ENCODE assay signal across 9 mouse cellular contexts in the genomic region with DNA sequence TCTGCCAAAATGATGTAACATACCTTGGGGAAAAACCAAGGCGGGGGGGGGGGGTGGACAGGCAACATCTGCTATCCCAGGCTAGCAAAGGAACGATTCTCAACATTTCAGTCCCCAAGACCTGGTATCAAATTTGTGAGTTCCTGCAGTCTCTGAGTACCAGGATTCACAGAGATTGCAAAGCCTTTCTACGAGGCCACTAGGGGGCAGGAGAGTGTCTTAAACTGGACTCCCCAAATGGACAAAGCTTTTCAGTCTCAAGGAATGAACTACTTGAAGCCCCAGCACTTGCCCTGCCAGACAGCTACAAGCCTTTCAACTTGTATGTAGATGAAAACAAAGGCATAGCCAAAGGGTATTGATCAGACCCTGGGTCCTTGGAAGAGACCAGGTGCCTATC. TPM values are rescaled to one million over a fixed set of nuclear protein-coding genes. Genes with fewer than 3 reads are reported as not detected.
DNase-seq lines count a peak whose midpoint lies in the region; ATAC-seq and TF ChIP-seq lines count a peak whose summit lies in the region.
"Had no signal": no experiment of that assay in that cellular context is flagged by ENCODE, and none has a peak within 500 bp of the region (broad histone marks: within the 10 kb centered on the region; RNA-seq: fewer than 3 reads in every experiment).

No protein-coding gene starts in this region.

- H3K9me3 ChIP-seq in hindbrain, embryonic 14.5 days (ENCODE audit: control insufficient read depth, low read length): no peaks in the 10 kb centered on the region
- H3K9me3 ChIP-seq in hindbrain, embryonic 13.5 days: no peaks in the 10 kb centered on the region
- no peaks in the 10 kb centered on the region for H3K9me3 ChIP-seq in neural tube, embryonic 11.5 days (ENCODE audit: control insufficient read depth, low read length)
- H3K9me3 ChIP-seq: embryonic facial prominence, embryonic 15.5 days had no signal

- no peak for ATAC-seq in hindbrain, embryonic 14.5 days (ENCODE audit: low FRiP score)
- no peak for ATAC-seq in hindbrain, embryonic 13.5 days (ENCODE audit: low FRiP score)
- no peak for ATAC-seq in Patski
- ATAC-seq in neural tube, embryonic 11.5 days (ENCODE audit: insufficient read depth, low FRiP score, low TSS enrichment): no peak

- intact Hi-C loops in heart, postnatal 14 days (cut with DNase I): loop anchor here (2.0 kb wide), 1 partner anchor 67 kb away; no protein-coding TSS in a partner anchor
- intact Hi-C loops in left cerebral cortex, postnatal 14 days (cut with DNase I): loop anchor here (5.0 kb wide), 1 partner anchor 64 kb away; no protein-coding TSS in a partner anchor

- TF ChIP-seq CTCF in Patski (IDR thresholded peaks at IDR 0.05): peak; percentile 80

- WGBS in hindbrain, embryonic 14.5 days: 13% methylated on average over 3 of the region's 3 CpGs
- WGBS in hindbrain, embryonic 13.5 days: 8% methylated on average over 3 of the region's 3 CpGs
- WGBS in neural tube, embryonic 11.5 days: 5% methylated on average over 3 of the region's 3 CpGs

- in situ Hi-C loops in Patski (cut with MboI; ENCODE audit: low pct_unique_long_range_greater_than_20kb): loop anchor here (5.0 to 25.0 kb wide), 2 partner anchors 74 to 944 kb away; no protein-coding TSS in a partner anchor

- no peaks in the 10 kb centered on the region for H3K27me3 ChIP-seq in hindbrain, embryonic 14.5 days (ENCODE audit: control insufficient read depth, insufficient read depth, low read length)
- H3K27me3 ChIP-seq in hindbrain, embryonic 13.5 days: no peaks in the 10 kb centered on the region
- H3K27me3 ChIP-seq in Patski: no peaks in the 10 kb centered on the region
- H3K27me3 ChIP-seq in neural tube, embryonic 11.5 days (ENCODE audit: control insufficient read depth, insufficient read depth, low read length): no peaks in the 10 kb centered on the region
- H3K27me3 ChIP-seq: embryonic facial prominence, embryonic 15.5 days had no signal

- H3K4me2 ChIP-seq in hindbrain, embryonic 14.5 days (replicated peaks): no peak overlapping the region
- H3K4me2 ChIP-seq in hindbrain, embryonic 13.5 days: no peak overlapping the region
- no peak overlapping the region for H3K4me2 ChIP-seq in neural tube, embryonic 11.5 days (ENCODE audit: low read depth)
- H3K4me2 ChIP-seq: embryonic facial prominence, embryonic 15.5 days had no signal

- no peaks in the 10 kb centered on the region for H3K36me3 ChIP-seq in hindbrain, embryonic 14.5 days (replicated peaks; ENCODE audit: control insufficient read depth, insufficient read depth)
- H3K36me3 ChIP-seq in hindbrain, embryonic 13.5 days: peaks cover under 1% of the 10 kb centered on the region
- no peaks in the 10 kb centered on the region for H3K36me3 ChIP-seq in neural tube, embryonic 11.5 days (ENCODE audit: control insufficient read depth, insufficient read depth, low read length)

- no peak overlapping the region for H3K4me3 ChIP-seq in hindbrain, embryonic 14.5 days (replicated peaks; ENCODE audit: low read length)
- H3K4me3 ChIP-seq in hindbrain, embryonic 13.5 days: no peak overlapping the region
- H3K4me3 ChIP-seq in neural tube, embryonic 11.5 days (ENCODE audit: low read depth, low read length): no peak overlapping the region
- H3K4me3 ChIP-seq: embryonic facial prominence, embryonic 15.5 days had no signal

- CTCF ChIA-PET in Patski (lab: Charles Lee): interaction anchor here (0.8 to 2.2 kb wide), 6 partner anchors 35 to 77 kb away, joined by 3 to 10 read pairs (median 4); no protein-coding TSS in a partner anchor

- peaks cover 15% of the 10 kb centered on the region for H3K4me1 ChIP-seq in hindbrain, embryonic 14.5 days (replicated peaks; ENCODE audit: control insufficient read depth, insufficient read depth, low read length)
- H3K4me1 ChIP-seq in hindbrain, embryonic 13.5 days (replicated peaks): peaks cover 20% of the 10 kb centered on the region
- H3K4me1 ChIP-seq in neural tube, embryonic 11.5 days (ENCODE audit: control insufficient read depth, insufficient read depth, low read length): peaks cover 7% of the 10 kb centered on the region; the same call in 1 of the 2 replicates

- H3K9ac ChIP-seq in hindbrain, embryonic 14.5 days: no peak overlapping the region
- H3K9ac ChIP-seq in hindbrain, embryonic 13.5 days: no peak overlapping the region
- H3K9ac ChIP-seq in neural tube, embryonic 11.5 days (ENCODE audit: low read length): no peak overlapping the region
- H3K9ac ChIP-seq: embryonic facial prominence, embryonic 15.5 days had no signal

- POLR2A ChIA-PET in Patski (lab: Charles Lee): interaction anchor here (0.7 kb wide), 1 partner anchor 22 kb away, joined by 5 read pairs; no protein-coding TSS in a partner anchor

- peak; percentile 71 for DNase-seq in hindbrain, embryonic 14.5 days (ENCODE audit: low spot score)
- no peak for DNase-seq in Patski (ENCODE audit: low read depth, low spot score)
- DNase-seq in cerebellum, postnatal 36 days: peak; percentile 63 to 72
- peak; percentile 69 to 79 for DNase-seq in heart, postnatal 14 days
- peak; percentile 63 to 77 for DNase-seq in left cerebral cortex, postnatal 14 days (ENCODE audit: low spot score in 2 of 2)
- DNase-seq in neural tube, embryonic 11.5 days (ENCODE audit: low spot score): peak; percentile 74
- peak; percentile 41 for DNase-seq in testis, postnatal 14 days (ENCODE audit: low spot score)

- H3K27ac ChIP-seq in hindbrain, embryonic 14.5 days: no peak overlapping the region
- H3K27ac ChIP-seq in hindbrain, embryonic 13.5 days: no peak overlapping the region
- no peak overlapping the region for H3K27ac ChIP-seq in neural tube, embryonic 11.5 days (ENCODE audit: low read depth, low read length)
- H3K27ac ChIP-seq: embryonic facial prominence, embryonic 15.5 days had no signal

RNA-seq across cellular contexts. Expression of gene Rdh11, which starts 1.3 kb away (rescaled TPM):
- polyA plus RNA-seq in hindbrain, embryonic 14.5 days (2014; fragmentation: Nextera tagmentation; extraction: Ambion mirVana): 37.5 and 42.3 TPM in 2 replicates
- 25.4 and 26.2 TPM in 2 replicates for polyA plus RNA-seq in hindbrain, embryonic 13.5 days (2015; fragmentation: Nextera tagmentation; extraction: Ambion mirVana)
- 31.4 TPM for polyA plus RNA-seq in Patski (2021)
- total RNA-seq in heart, postnatal 14 days (2021): 1 to 10 TPM; 4.6 to 4.8 TPM
- 10 to 100 TPM; 21.8 to 22.2 TPM for total RNA-seq in left cerebral cortex, postnatal 14 days (2021)
- 26.1 and 27.3 TPM in 2 replicates for polyA plus RNA-seq in neural tube, embryonic 11.5 days (2014; fragmentation: Nextera tagmentation; extraction: Ambion mirVana)

RNA-seq across cellular contexts. Expression of gene Rdh12, which starts 15.3 kb away (rescaled TPM):
- polyA plus RNA-seq in hindbrain, embryonic 14.5 days (2014; fragmentation: Nextera tagmentation; extraction: Ambion mirVana): 0.72 TPM in 2 replicates
- polyA plus RNA-seq in hindbrain, embryonic 13.5 days (2015; fragmentation: Nextera tagmentation; extraction: Ambion mirVana): 0.40 and 1.1 TPM in 2 replicates
- 1.8 TPM for polyA plus RNA-seq in Patski (2021)
- under 1 TPM; 0.26 to 0.29 TPM for total RNA-seq in heart, postnatal 14 days (2021)
- 1 to 10 TPM in 1 of 2 experiments, under 1 TPM in 1; 0.94 to 1.2 TPM for total RNA-seq in left cerebral cortex, postnatal 14 days (2021)
- 0.81 and 1.2 TPM in 2 replicates for polyA plus RNA-seq in neural tube, embryonic 11.5 days (2014; fragmentation: Nextera tagmentation; extraction: Ambion mirVana)

RNA-seq across cellular contexts. Expression of gene Vti1b, which starts 21.0 kb away (rescaled TPM):
- 189 and 190 TPM in 2 replicates for polyA plus RNA-seq in hindbrain, embryonic 14.5 days (2014; fragmentation: Nextera tagmentation; extraction: Ambion mirVana)
- polyA plus RNA-seq in hindbrain, embryonic 13.5 days (2015; fragmentation: Nextera tagmentation; extraction: Ambion mirVana): 195 and 196 TPM in 2 replicates
- polyA plus RNA-seq in Patski (2021): 116 TPM
- total RNA-seq in heart, postnatal 14 days (2021): 10 to 100 TPM; 58.5 to 59.8 TPM
- total RNA-seq in left cerebral cortex, postnatal 14 days (2021): 100 to 1,000 TPM; 190 to 192 TPM
- 103 and 105 TPM in 2 replicates for polyA plus RNA-seq in neural tube, embryonic 11.5 days (2014; fragmentation: Nextera tagmentation; extraction: Ambion mirVana)
